Mouse (Mus musculus) testis, adult 2 months (tissue): ENCODE measurements around the gene Gm14214. TPM values are rescaled to one million over a fixed set of nuclear protein-coding genes. Genes with fewer than 3 reads are reported as not detected.

Experiments used
- H3K27ac ChIP-seq: fragments of 200-500 bp; 2 replicates; pipeline ENCODE4 v1.5.1; 2012; ENCODE audit warnings: low read depth, low read length; ENCODE audit not compliant: control insufficient read depth, insufficient read depth
- H3K27me3 ChIP-seq: fragments of 200-500 bp; 2 replicates; pipeline ENCODE4 v1.6.1; 2012; ENCODE audit warnings: mild to moderate bottlenecking, low read length, moderate library complexity; ENCODE audit not compliant: control insufficient read depth, insufficient read depth
- H3K36me3 ChIP-seq: fragments of 200-500 bp; 2 replicates; pipeline ENCODE4 v1.6.1; 2012; ENCODE audit warnings: mild to moderate bottlenecking, low read length; ENCODE audit not compliant: control insufficient read depth, insufficient read depth
- H3K4me1 ChIP-seq: fragments of 200-500 bp; 2 replicates; pipeline ENCODE4 v1.6.1; 2012; ENCODE audit warnings: low read length; ENCODE audit not compliant: control insufficient read depth, insufficient read depth
- H3K4me3 ChIP-seq: fragments of 200-500 bp; 2 replicates; pipeline ENCODE4 v1.5.1; 2012; ENCODE audit warnings: low read depth, mild to moderate bottlenecking, low read length, moderate library complexity, mixed read lengths; ENCODE audit not compliant: control insufficient read depth
- CTCF ChIP-seq: fragments of 200-500 bp; IDR thresholded peaks from 2 replicates; pipeline ENCODE4 v1.5.1; 2012; ENCODE audit warnings: low read depth, mild to moderate bottlenecking, inconsistent platforms, low read length, moderate library complexity; ENCODE audit not compliant: control insufficient read depth, insufficient read depth, insufficient replicate concordance
- POLR2A ChIP-seq: fragments of 200-500 bp; IDR thresholded peaks from 2 replicates; pipeline ENCODE4 v1.6.1; 2012; ENCODE audit warnings: low read depth, mild to moderate bottlenecking, inconsistent platforms, low read length, moderate library complexity; ENCODE audit not compliant: control insufficient read depth
- polyA plus RNA-seq: library from polyadenylated mRNA; depleted of rRNA; stranded (reverse); fragments of >200 nt; gene quantifications from 2 replicates; pipeline ENCODE4 v1.2.3, GENCODE M21; 2012

Gm14214 gene
- polyA plus RNA-seq, 1 experiment: not detected

GRCm38 (mm10) chr2:154803845-154804244 is 34.0 kb upstream of the Gm14214 start:
- no peak overlapping the region for H3K4me3 ChIP-seq
- no peaks in the 10 kb centered on the region for H3K36me3 ChIP-seq
- no peaks in the 10 kb centered on the region for H3K4me1 ChIP-seq
- TF ChIP-seq POLR2A (no peak), CTCF (no peak)
- H3K27ac ChIP-seq: no peak overlapping the region
- H3K27me3 ChIP-seq: no peaks in the 10 kb centered on the region

GRCm38 (mm10) chr2:154803372-154803771 is 33.5 kb upstream of the Gm14214 start:
- H3K4me3 ChIP-seq: no peak overlapping the region
- H3K27me3 ChIP-seq: no peaks in the 10 kb centered on the region
- H3K27ac ChIP-seq: no peak overlapping the region
- no peaks in the 10 kb centered on the region for H3K4me1 ChIP-seq
- H3K36me3 ChIP-seq: no peaks in the 10 kb centered on the region
- no peak for TF ChIP-seq POLR2A
- no peak for TF ChIP-seq CTCF

- Histone ChIP-seq H3K4me3 (peak overlapping the region; percentile 97), H3K27ac (peak overlapping the region; percentile 88), H3K36me3 (no peaks in the 10 kb centered on the region), H3K4me1 (peaks cover 6% of the 10 kb centered on the region), H3K27me3 (no peaks in the 10 kb centered on the region)
- no peak for TF ChIP-seq CTCF
- no peak for TF ChIP-seq POLR2A
These were observed 22.1 kb upstream of the Gm14214 start for GRCm38 (mm10) chr2:154791661-154792642.

GRCm38 (mm10) chr2:154790656-154791483 is 21.0 kb upstream of the Gm14214 start, which contains the start of the genes Raly and a:
Gene Raly (plus strand): TSS chr2:154791096.
Gene a (plus strand): TSS chr2:154791402.
- Histone ChIP-seq H3K27me3 (no peaks in the 10 kb centered on the region), H3K4me3 (peak within 1 kb of the TSS; percentile 97), H3K36me3 (no peaks in the 10 kb centered on the region), H3K4me1 (peaks cover 10% of the 10 kb centered on the region), H3K27ac (peak within 1 kb of the TSS; percentile 88)
- peak; percentile 92 for TF ChIP-seq POLR2A
- TF ChIP-seq CTCF: no peak

GRCm38 (mm10) chr2:154789977-154790655 is 20.3 kb upstream of the Gm14214 start:
- TF ChIP-seq CTCF (no peak), POLR2A (no peak)
- peak overlapping the region; percentile 91 for H3K4me3 ChIP-seq
- peaks cover 10% of the 10 kb centered on the region for H3K4me1 ChIP-seq
- no peaks in the 10 kb centered on the region for H3K27me3 ChIP-seq
- peak overlapping the region; percentile 81 for H3K27ac ChIP-seq
- no peaks in the 10 kb centered on the region for H3K36me3 ChIP-seq

- no peak overlapping the region for H3K4me3 ChIP-seq
These were observed 19.6 kb upstream of the Gm14214 start for GRCm38 (mm10) chr2:154789381-154789780.

GRCm38 (mm10) chr2:154786776-154787175 is 16.9 kb upstream of the Gm14214 start:
- Histone ChIP-seq H3K4me1 (peaks cover 8% of the 10 kb centered on the region), H3K27me3 (no peaks in the 10 kb centered on the region), H3K4me3 (no peak overlapping the region), H3K27ac (no peak overlapping the region), H3K36me3 (no peaks in the 10 kb centered on the region)
- no peak for TF ChIP-seq CTCF
- TF ChIP-seq POLR2A: no peak

More at GRCm38 (mm10) chr2:154789381-154789780, 19.6 kb upstream of the Gm14214 start:
- Histone ChIP-seq H3K36me3 (no peaks in the 10 kb centered on the region), H3K4me1 (peaks cover 10% of the 10 kb centered on the region), H3K27me3 (no peaks in the 10 kb centered on the region), H3K27ac (no peak overlapping the region)
- no peak for TF ChIP-seq POLR2A
- no peak for TF ChIP-seq CTCF
